Mouse (Mus musculus): ENCODE measurements around the gene Akap4.

The Akap4 gene

DNA sequence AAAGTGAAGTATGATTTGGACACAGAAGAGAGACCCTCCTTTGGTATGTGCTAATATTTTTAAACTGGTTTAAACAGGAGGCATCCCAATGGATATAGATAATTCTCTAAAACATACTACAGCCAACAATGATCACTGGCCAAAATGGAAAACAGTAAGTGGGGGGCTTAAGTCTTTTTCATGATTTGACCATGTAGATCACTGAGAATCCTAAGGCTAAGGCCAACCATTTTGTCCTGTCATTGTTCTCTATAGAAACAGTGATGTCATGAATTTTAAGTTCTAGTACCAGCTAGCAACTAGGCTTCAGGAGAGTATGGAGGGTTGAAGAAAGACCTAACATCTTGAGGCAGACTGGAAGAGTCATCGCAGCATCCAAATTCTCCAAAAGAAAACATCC lies at the start of gene Akap4:
Akap4 (plus strand) TSS at position 301 of the 400 bp plus-strand sequence.
- DNase-seq = no peak

- DNase-seq = no peak
Observed at GRCm38 (mm10) chrX:7041519-7041918, 25.8 kb upstream of the Akap4 start, which contains the start of gene Ccnb3. Ccnb3 (minus strand) TSS chrX:7041619.

GRCm38 (mm10) chrX:7057056-7057455 lies 10.3 kb upstream of the Akap4 start:
- no peak for DNase-seq

DNA sequence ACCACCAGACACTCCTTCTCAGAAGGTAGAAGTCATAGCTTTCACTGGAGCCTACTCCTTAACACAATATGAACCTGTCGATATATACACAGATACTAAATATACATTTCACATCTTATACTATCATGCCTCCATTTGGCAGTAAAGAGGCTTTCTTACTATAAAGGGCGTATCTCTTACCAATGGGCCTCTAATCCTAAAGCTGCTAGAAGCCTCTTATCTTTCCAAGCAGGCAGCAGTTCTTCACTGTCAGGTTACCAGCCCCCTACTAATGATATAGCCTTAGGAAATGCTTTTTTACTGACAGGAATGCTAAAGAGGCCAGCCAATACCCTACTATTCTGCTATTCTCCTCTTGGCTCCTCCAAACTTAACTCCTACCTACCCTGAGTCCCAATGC lies 9.7 kb upstream of the Akap4 start:
- no peak for DNase-seq

GRCm38 (mm10) chrX:7064109-7064508 lies 3.2 kb upstream of the Akap4 start:
- no peak for DNase-seq

DNA sequence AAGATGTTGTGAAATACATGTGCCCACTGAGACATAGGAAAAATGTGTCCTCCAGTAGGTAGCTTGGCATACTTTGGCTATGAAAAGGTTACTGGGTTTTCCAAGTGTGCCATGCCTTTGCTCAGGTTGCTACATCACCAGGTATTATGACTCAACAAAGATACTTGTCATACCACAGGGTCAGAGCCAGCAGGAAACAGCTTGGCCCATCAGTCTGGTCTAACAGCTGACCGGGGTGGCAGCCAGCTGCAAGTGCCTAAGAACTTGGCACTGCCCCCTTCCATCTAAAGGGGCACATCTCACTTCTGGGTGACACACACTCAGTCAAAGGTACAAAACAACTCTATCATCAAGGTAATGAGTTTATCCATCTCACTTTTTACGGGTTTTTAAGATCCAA lies 683 bp downstream of the Akap4 start:
- no peak for DNase-seq

DNA sequence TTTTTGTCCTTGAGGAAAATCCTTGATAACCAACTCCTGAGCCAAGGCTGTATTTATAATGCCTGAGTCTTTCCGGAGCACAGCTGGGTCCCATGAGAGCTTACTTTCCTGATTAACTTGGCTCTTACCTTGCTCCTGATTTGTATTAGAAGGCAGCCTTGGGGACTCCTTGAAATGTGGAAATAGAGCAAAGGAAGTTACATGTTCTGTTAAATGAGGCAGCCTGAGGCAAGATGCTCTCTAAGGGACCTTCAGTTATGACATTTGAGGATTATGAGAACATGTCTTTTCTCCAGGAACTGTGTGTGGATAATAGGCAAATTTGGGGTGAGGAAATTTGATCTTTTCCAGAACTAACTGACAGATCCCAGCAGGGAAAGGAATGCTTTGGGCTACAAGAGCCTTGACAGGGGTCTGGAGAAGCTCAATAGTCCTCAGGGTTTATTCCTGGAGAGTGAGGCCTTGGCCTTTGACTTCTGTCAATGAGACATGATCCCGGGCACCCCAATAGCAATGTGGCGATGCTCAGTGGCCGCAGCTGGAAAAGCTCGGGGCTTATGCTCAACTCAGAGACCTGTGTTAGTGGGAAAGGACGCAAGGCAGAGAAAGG lies 12.6 kb downstream of the Akap4 start:
- DNase-seq = no peak

DNA sequence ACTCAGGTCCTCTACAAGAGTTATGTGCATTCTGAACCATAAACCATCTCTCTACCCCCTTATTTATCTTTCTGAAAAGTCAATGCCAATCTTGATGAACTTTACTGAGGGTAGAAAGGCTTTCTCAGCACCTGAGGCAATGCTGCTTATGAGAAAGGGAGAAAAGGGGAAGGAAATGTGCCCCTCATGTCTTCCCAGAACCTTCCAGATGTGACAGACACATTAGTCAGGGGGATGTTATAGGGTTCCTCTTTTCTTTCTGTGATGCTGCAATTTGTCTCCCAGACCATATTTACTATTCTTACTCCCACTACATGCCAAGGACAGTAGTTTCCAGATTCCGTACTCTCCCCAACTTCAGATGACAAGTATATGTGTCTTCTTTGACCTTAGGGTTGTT lies 18.6 kb downstream of the Akap4 start:
- no peak for DNase-seq

DNA sequence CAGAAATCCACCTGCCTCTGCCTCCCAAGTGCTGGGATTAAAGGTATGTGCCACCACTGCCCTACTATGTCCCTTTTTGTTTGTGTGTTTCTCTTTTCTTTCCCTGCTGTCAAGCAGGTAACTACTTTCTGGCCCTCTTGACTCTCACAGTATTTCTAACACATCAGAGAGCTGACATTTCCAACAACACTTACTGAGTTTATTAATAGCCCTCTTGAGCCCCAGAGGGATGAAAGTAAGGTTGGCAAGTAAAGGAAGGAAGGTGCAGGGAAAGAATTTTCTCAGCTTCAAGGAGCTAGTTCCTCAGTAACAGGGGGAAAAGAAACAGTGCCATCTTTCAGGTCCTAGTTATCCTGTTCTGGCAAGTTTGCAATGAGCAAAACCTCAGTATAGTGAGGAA lies 23.0 kb downstream of the Akap4 start:
- no peak for DNase-seq

GRCm38 (mm10) chrX:7102280-7102679 lies 35.0 kb downstream of the Akap4 start:
- no peak for DNase-seq

GRCm38 (mm10) chrX:7114885-7115284 lies 47.6 kb downstream of the Akap4 start:
- no peak for DNase-seq

DNA sequence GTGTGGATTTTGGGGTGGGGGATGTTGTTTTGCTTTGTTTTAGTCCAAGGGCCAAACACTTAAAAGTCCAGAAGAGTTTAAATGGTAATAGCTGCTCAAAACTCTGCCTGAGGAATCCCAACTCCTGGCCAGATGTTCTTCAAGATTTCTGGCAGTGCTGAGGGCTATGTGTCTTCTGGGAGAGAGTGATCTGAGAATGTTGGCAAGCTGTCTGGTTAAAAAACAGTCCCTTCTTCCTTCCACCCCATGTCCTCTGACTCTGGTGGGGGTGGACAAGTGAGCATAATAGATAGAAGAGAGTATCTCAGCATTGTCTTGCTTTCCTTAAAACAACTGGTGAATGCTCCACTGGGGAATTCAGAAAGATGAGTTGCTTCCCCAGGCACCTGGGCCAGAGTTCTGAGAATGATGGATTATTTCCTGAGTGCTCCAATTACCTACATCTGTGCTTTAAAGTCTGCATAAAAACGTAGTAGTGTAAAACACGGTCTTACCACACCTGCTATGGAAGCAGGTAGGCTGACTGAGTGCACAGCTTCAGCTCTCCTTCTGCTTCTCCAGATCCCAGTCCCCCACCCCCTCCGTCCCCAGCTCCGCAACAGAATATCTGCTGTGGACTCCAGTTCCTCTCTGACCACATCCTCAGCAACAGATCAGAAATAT lies 54.4 kb downstream of the Akap4 start:
- DNase-seq = no peak
